Mouse (Mus musculus): Measurements from ENCODE around the gene Cntn5.

DNA sequence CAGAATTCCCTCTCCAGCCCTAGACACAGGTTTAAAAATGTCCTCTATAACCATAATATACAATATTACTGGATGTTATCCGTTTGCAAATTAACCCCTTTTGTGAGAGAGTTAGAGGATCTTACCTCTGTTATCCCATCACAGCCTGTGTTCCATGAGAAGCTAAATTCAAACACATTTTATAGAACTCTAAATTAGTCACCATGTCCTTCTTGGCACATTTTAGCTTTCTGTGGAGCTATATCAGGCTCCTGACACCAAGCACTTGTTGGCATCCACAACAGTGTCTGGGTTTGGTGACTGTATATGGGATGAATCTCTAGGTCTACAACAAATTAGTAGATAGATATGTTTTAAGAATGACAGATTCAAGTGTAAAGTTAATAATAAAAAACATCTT lies 253.9 kb downstream of the Cntn5 start:
- TF ChIP-seq POLR2A (IDR thresholded peaks at IDR 0.05; ENCODE audit: borderline replicate concordance, low read depth, low read length) (no peak), CTCF (IDR thresholded peaks at IDR 0.05; ENCODE audit: low read depth, low read length) (no peak)

Data from bone marrow macrophage, adult 2 months (primary cell).